ENCODE assay signal across 20 mouse cellular contexts in genomic region chr8:100500342-100500712, GRCm38 (mm10).
DNase-seq lines count a peak whose midpoint lies in the region; ATAC-seq and TF ChIP-seq lines count a peak whose summit lies in the region.
"Had no signal": no experiment of that assay in that cellular context is flagged by ENCODE, and none has a peak within 500 bp of the region (broad histone marks: within the 10 kb centered on the region; RNA-seq: fewer than 3 reads in every experiment).

No protein-coding gene starts in this region.

- no peak for TF ChIP-seq CTCF in midbrain, postnatal 0 days (IDR thresholded peaks at IDR 0.05)

- DNase-seq in forebrain, embryonic 10.5 days (ENCODE audit: extremely low spot score, low spot score) = no peak
- no peak for DNase-seq in midbrain, embryonic 10.5 days (ENCODE audit: low spot score)
- no peak for DNase-seq in midbrain, postnatal 0 days (ENCODE audit: low spot score)
- no peak for DNase-seq in midbrain, embryonic 14.5 days
- no peak for DNase-seq in layer of hippocampus, adult 8-10 months (ENCODE audit: low spot score in 2 of 2)
- DNase-seq: adrenal gland, adult 2 months; adrenal gland, postnatal 25 days; cerebellum, adult 18-20 months; cerebellum, adult 9-11 months; cerebellum, postnatal 36 days; gastrocnemius, postnatal 10 days; heart, adult 18-20 months; heart, postnatal 10 days had no signal

- no peak overlapping the region for H3K4me3 ChIP-seq in forebrain, embryonic 16.5 days (replicated peaks; ENCODE audit: low read length)
- H3K4me3 ChIP-seq in forebrain, embryonic 10.5 days = no peak overlapping the region
- H3K4me3 ChIP-seq in midbrain, embryonic 10.5 days = no peak overlapping the region
- no peak overlapping the region for H3K4me3 ChIP-seq in midbrain, postnatal 0 days (ENCODE audit: low read depth, low read length)
- H3K4me3 ChIP-seq in midbrain, embryonic 12.5 days = no peak overlapping the region
- H3K4me3 ChIP-seq in midbrain, embryonic 14.5 days (replicated peaks; ENCODE audit: low read depth, low read length) = no peak overlapping the region
- H3K4me3 ChIP-seq: embryonic facial prominence, embryonic 15.5 days; erythroblast, embryonic 14.5 days; forebrain, embryonic 12.5 days; heart, embryonic 10.5 days had no signal

- H3K36me3 ChIP-seq in forebrain, embryonic 16.5 days (ENCODE audit: control insufficient read depth, insufficient read depth) = no peaks in the 10 kb centered on the region
- H3K36me3 ChIP-seq in forebrain, embryonic 10.5 days (replicated peaks) = no peaks in the 10 kb centered on the region
- no peaks in the 10 kb centered on the region for H3K36me3 ChIP-seq in midbrain, embryonic 10.5 days
- H3K36me3 ChIP-seq in midbrain, postnatal 0 days (ENCODE audit: insufficient read depth, low read length) = no peaks in the 10 kb centered on the region
- no peaks in the 10 kb centered on the region for H3K36me3 ChIP-seq in midbrain, embryonic 12.5 days
- no peaks in the 10 kb centered on the region for H3K36me3 ChIP-seq in midbrain, embryonic 14.5 days (ENCODE audit: control insufficient read depth, insufficient read depth, low read length)
- H3K36me3 ChIP-seq: embryonic facial prominence, embryonic 15.5 days; forebrain, embryonic 12.5 days; heart, embryonic 10.5 days had no signal

- no peak for ATAC-seq in forebrain, embryonic 16.5 days
- no peak for ATAC-seq in midbrain, postnatal 0 days (ENCODE audit: low FRiP score)
- ATAC-seq in midbrain, embryonic 12.5 days (ENCODE audit: low FRiP score, low read depth) = peak; percentile 2; the same call in 1 of the 2 replicates
- peak; percentile 53; the same call in 1 of the 2 replicates for ATAC-seq in midbrain, embryonic 14.5 days (ENCODE audit: low FRiP score, low TSS enrichment)
- ATAC-seq: intestine, embryonic 16.5 days had no signal

- H3K4me1 ChIP-seq in forebrain, embryonic 16.5 days (replicated peaks; ENCODE audit: control insufficient read depth, insufficient read depth, low read length) = peaks cover 3% of the 10 kb centered on the region; the same call in 1 of the 2 replicates
- H3K4me1 ChIP-seq in forebrain, embryonic 10.5 days = peaks cover 12% of the 10 kb centered on the region
- H3K4me1 ChIP-seq in midbrain, embryonic 10.5 days = peaks cover 22% of the 10 kb centered on the region
- no peaks in the 10 kb centered on the region for H3K4me1 ChIP-seq in midbrain, postnatal 0 days (ENCODE audit: insufficient read depth, low read length)
- H3K4me1 ChIP-seq in midbrain, embryonic 12.5 days = peaks cover 5% of the 10 kb centered on the region; the same call in 1 of the 2 replicates
- H3K4me1 ChIP-seq in midbrain, embryonic 14.5 days (ENCODE audit: control insufficient read depth, insufficient read depth, low read length) = peaks cover 8% of the 10 kb centered on the region
- H3K4me1 ChIP-seq: embryonic facial prominence, embryonic 15.5 days; heart, embryonic 10.5 days had no signal

- H3K27ac ChIP-seq in forebrain, embryonic 16.5 days (ENCODE audit: low read length) = peak overlapping the region; percentile 23; the same call in 1 of the 2 replicates
- no peak overlapping the region for H3K27ac ChIP-seq in forebrain, embryonic 10.5 days
- peak overlapping the region; percentile 67; the same call in 1 of the 2 replicates for H3K27ac ChIP-seq in midbrain, embryonic 10.5 days (replicated peaks)
- no peak overlapping the region for H3K27ac ChIP-seq in midbrain, postnatal 0 days (ENCODE audit: low read depth, low read length)
- H3K27ac ChIP-seq in midbrain, embryonic 12.5 days (replicated peaks) = 0 out of 2 replicates have a peak overlapping the region, but pooled peaks have one; percentile 15
- H3K27ac ChIP-seq in midbrain, embryonic 14.5 days (replicated peaks; ENCODE audit: low read depth, low read length) = no peak overlapping the region
- H3K27ac ChIP-seq: embryonic facial prominence, embryonic 15.5 days; forebrain, embryonic 12.5 days; heart, embryonic 10.5 days had no signal

- no peaks in the 10 kb centered on the region for H3K9me3 ChIP-seq in forebrain, embryonic 16.5 days (ENCODE audit: control insufficient read depth, low read length)
- H3K9me3 ChIP-seq in forebrain, embryonic 10.5 days = no peaks in the 10 kb centered on the region
- H3K9me3 ChIP-seq in midbrain, embryonic 10.5 days (replicated peaks) = no peaks in the 10 kb centered on the region
- H3K9me3 ChIP-seq in midbrain, postnatal 0 days (ENCODE audit: low read length) = no peaks in the 10 kb centered on the region
- no peaks in the 10 kb centered on the region for H3K9me3 ChIP-seq in midbrain, embryonic 12.5 days
- H3K9me3 ChIP-seq in midbrain, embryonic 14.5 days (ENCODE audit: control insufficient read depth, low read length) = no peaks in the 10 kb centered on the region
- H3K9me3 ChIP-seq: embryonic facial prominence, embryonic 15.5 days; forebrain, embryonic 12.5 days; heart, embryonic 10.5 days had no signal

- H3K4me2 ChIP-seq in forebrain, embryonic 16.5 days (ENCODE audit: low read length) = no peak overlapping the region
- no peak overlapping the region for H3K4me2 ChIP-seq in midbrain, postnatal 0 days (ENCODE audit: low read depth, low read length, poor library complexity, severe bottlenecking)
- no peak overlapping the region for H3K4me2 ChIP-seq in midbrain, embryonic 12.5 days (replicated peaks)
- H3K4me2 ChIP-seq in midbrain, embryonic 14.5 days (ENCODE audit: low read length) = no peak overlapping the region
- H3K4me2 ChIP-seq: embryonic facial prominence, embryonic 15.5 days; forebrain, embryonic 12.5 days had no signal

- no peaks in the 10 kb centered on the region for H3K27me3 ChIP-seq in forebrain, embryonic 16.5 days (replicated peaks; ENCODE audit: control insufficient read depth, insufficient read depth, low read length)
- H3K27me3 ChIP-seq in forebrain, embryonic 10.5 days (ENCODE audit: poor library complexity, severe bottlenecking) = no peaks in the 10 kb centered on the region
- H3K27me3 ChIP-seq in midbrain, embryonic 10.5 days (ENCODE audit: low read depth, poor library complexity, severe bottlenecking) = no peaks in the 10 kb centered on the region
- no peaks in the 10 kb centered on the region for H3K27me3 ChIP-seq in midbrain, postnatal 0 days (ENCODE audit: insufficient read depth, low read length)
- no peaks in the 10 kb centered on the region for H3K27me3 ChIP-seq in midbrain, embryonic 12.5 days
- H3K27me3 ChIP-seq in midbrain, embryonic 14.5 days (ENCODE audit: control insufficient read depth, insufficient read depth, low read length) = no peaks in the 10 kb centered on the region
- H3K27me3 ChIP-seq: embryonic facial prominence, embryonic 15.5 days; forebrain, embryonic 12.5 days had no signal

- H3K9ac ChIP-seq in forebrain, embryonic 16.5 days (replicated peaks; ENCODE audit: low read depth, low read length) = no peak overlapping the region
- no peak overlapping the region for H3K9ac ChIP-seq in midbrain, postnatal 0 days (replicated peaks; ENCODE audit: low read length, poor library complexity, severe bottlenecking)
- no peak overlapping the region for H3K9ac ChIP-seq in midbrain, embryonic 12.5 days (replicated peaks)
- H3K9ac ChIP-seq in midbrain, embryonic 14.5 days (replicated peaks; ENCODE audit: low read length) = no peak overlapping the region
- H3K9ac ChIP-seq: embryonic facial prominence, embryonic 15.5 days; forebrain, embryonic 12.5 days had no signal

Comparison
In these comparisons a context has a peak if more than half of its experiments do, and no peak if none do; other contexts are left out.
1. ATAC-seq: peak in midbrain, embryonic 12.5 days (single experiment) and midbrain, embryonic 14.5 days (single experiment); none in forebrain, embryonic 16.5 days (single experiment) and midbrain, postnatal 0 days (single experiment).
2. H3K27ac ChIP-seq: peak in forebrain, embryonic 16.5 days (single experiment), midbrain, embryonic 10.5 days (single experiment) and midbrain, embryonic 12.5 days (single experiment); none in forebrain, embryonic 10.5 days (single experiment), midbrain, postnatal 0 days (single experiment) and midbrain, embryonic 14.5 days (single experiment).